Mouse (Mus musculus): ENCODE measurements around the gene Pygm. TPM values are rescaled to one million over a fixed set of nuclear protein-coding genes. Genes with fewer than 3 reads are reported as not detected.
A peak's percentile ranks its signal among the peaks of the same experiment; 100 is the strongest.

The Pygm gene
- total RNA-seq, 2 experiments from 2014 or later: 29.2 to 33.3 TPM

DNA sequence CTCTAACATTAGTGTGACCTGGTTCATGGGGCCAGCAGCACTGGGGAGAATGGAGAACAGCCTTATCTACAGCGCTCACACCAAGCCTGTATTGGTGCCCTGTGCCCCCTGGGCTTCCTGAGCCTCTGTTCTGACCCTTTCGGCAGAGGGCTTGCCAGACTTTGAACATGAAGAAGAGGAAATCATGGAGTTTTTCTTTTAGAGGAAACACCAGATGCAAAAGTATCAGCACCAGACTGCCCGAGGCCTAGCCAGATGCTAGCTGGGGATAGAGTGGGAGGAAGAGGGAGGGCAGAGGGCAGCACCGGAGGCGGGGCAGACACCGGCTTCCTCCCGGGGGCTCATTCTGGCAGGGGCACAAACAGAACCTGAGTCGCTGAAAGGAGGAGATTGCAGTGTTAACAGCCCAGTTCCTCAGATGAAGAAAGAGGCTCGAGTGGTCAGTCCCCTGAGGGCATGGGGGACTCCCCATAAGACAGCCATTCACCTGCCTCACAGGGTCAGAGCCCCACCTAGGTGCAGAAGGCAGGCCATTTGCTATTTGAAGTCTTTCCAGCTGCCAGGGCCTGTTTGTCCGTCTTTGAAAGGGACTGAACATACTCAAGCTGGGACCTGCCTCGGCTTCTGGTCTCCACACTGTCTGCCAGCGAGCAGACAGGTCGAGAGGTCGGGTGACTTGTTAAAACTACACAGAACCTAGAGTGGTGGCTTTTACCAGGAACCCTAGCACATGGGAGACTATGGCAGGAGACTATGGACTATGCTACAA is 34.8 kb upstream of the Pygm start:
- DNase-seq (ENCODE audit: low spot score in 2 of 2): no peak
- intact Hi-C loops (cut with DNase I): no loop called here

DNA sequence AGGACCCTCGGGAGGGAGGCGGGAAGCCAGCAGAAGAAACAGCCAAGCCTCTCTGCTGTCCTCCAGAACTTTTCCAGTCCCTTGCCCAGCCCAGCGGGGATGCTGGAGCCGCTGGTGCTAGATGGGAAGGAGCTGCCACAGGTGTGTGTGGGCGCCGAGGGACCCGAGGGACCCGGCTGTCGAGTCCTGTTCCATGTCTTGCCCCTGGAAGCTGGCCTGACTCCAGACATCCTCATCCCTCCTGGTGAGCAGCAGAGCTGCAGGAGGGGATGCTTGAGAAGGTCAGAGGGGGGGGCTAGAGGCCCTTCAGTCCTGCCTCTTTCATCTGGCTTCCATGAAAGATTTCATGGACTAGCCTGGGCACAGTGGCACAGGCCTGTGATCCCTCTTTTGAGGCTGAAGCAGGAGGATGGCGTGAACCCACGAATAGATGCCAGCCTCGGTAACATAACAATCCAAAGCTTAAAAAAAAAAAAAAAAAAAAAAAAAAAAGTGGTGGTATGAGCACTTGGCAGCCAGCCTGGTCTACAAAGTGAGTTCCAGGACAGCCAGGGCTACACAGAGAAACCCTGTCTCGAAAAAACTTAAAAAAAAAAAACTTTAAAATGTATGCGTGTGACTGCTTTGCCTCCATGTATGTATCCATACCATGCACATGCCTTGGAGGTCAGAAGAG is 32.6 kb upstream of the Pygm start:
- intact Hi-C loops (cut with DNase I): no loop called here
- no peak for DNase-seq (ENCODE audit: low spot score in 2 of 2)

DNA sequence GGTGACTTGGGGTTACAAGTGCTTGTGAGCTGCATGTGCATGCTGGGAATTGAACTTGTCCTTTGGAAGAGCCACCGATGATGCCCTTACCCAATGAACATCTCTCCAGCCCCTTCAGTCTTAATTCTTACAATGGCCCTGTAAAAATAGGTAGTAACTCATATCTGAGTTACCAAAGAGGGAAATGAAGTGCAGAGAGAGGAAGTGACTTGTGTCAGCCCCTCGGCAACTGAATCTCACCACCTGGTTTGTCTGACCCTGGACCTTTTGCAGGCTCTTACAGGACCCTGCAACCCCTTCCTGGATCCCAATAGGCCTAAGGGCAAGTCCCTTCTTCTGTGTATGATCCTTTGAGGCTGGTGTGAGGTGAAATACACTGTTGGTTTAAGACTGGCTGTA is 32.1 kb upstream of the Pygm start:
- DNase-seq (ENCODE audit: low spot score in 2 of 2): no peak
- intact Hi-C loops (cut with DNase I): no loop called here

DNA sequence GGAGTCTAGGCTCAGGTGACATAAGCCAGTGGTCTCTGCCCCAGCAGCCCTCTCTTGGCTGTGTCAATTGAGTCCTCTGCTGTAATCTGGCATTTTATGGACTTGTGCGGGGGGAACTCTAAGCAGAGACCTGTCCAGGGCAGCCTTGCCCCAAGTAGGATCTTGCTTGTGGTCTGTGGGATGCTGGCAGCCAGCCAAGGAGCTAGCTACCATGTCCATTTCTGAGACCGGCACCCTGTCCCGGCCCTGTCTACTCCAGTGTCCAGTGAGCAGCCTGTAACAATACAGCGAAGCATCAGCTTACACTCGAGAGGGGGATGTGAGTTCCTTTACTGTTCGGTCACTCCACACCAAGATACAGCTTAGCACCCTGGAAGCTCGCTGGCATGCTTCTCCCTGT is 30.2 kb upstream of the Pygm start:
- intact Hi-C loops (cut with DNase I): no loop called here
- DNase-seq (ENCODE audit: low spot score in 2 of 2): no peak

DNA sequence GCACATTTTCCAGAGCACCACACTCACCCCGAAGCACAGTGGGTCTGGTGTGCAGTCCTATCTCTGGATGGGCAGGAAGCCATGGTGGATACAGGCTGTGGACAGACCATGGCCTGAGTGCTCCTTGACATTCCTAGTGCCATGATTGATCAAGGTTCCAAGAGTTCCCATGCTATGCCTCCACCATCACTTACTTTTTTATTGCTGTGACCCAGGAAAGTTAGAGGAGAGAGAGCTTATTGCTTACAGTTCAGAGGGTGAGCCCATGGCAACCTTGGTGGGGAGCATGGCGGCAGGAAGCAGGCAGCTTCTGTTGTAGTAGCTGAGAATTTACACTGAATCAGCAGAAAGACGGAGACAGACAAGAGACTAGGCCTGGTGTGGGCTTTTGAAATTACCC is 22.9 kb upstream of the Pygm start:
- no peak for DNase-seq (ENCODE audit: low spot score in 2 of 2)
- intact Hi-C loops (cut with DNase I): no loop called here

DNA sequence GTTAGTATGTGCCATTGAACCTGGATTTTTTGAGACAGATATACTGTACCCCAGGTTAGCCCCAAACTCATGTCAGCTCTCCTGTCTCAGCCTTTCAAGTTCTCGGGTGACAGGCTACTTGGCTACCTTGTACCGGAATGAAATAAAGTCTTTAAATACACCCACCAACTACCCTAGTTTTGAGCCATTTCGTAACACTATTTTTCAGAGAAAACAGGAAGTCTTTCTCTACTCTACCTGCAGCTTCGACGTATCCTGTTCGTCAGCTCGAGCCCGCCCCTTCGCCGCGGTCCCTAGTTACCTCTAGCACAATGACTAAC is 21.1 kb upstream of the Pygm start:
- no peak for DNase-seq (ENCODE audit: low spot score in 2 of 2)
- intact Hi-C loops (cut with DNase I): no loop called here

DNA sequence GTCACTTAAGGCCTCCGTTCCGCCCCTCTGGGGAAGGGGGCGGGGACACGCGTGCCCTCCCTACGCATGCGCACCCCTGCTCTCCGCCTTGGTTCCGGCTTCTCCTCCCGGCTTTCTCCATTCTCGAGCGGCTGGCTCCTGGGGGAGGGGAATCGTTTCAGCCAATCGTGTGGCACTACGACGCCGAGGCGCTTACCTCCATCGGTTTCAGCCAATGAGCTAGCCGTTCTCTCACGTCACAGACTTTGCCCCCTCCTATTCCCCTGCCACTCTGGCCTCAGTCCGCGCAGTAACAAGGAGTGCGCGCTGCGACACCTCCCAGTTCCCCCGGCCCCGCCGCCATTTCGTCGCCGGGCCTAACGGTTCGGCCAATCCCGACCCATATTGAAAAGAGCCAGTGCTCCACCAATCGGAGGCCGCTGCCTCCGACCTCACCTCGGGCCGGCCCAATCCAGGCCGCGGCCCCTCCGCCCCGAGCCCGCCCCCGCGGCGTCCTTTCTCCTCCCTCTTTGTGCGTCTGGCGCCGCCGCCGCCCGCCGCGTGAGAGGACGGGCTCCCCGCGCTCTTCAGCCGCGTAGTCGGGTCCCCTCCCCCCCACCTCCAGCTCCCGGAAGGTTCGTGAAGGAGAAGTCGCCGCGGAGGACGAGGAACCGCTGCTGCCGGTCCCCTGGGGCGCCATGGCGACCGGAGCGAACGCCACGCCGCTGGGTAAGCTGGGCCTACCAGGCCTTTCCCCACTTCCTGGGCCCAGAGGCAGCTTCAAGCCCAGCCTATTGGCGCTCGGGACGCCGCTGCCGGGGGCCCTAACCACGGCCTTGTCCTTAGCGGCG is 20.6 kb upstream of the Pygm start, which contains the start of gene Sf1:
TSS of gene Sf1 (plus strand) at position 280 of the 830 bp plus-strand sequence.
- peak; percentile 100 for DNase-seq (ENCODE audit: low spot score in 2 of 2)

DNA sequence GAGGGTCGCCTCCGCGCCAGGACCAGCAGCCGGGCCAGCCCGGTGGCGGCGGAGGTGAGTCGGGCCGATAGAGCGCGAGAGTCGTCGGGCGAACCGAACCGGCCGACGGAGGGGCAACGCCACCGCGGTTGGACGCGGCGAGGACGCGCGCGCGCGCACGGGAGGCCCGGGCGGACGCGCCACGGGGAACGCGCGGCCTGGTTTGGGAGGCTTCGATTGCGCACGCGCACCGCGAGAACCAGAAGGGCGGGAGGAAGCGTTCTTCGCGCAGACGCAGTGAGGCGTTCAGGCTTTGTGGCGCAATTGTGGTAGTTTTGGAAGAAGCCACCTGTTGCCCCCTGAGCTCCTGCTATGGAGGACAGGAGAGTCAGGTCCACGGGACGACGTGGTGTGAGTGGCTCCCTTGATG is 19.9 kb upstream of the Pygm start:
- intact Hi-C loops (cut with DNase I): no loop called here
- peak; percentile 91 for DNase-seq (ENCODE audit: low spot score in 2 of 2)

More for the DNA sequence above, 20.6 kb upstream of the Pygm start, which contains the start of gene Sf1:
- intact Hi-C loops (cut with DNase I): no loop called here

DNA sequence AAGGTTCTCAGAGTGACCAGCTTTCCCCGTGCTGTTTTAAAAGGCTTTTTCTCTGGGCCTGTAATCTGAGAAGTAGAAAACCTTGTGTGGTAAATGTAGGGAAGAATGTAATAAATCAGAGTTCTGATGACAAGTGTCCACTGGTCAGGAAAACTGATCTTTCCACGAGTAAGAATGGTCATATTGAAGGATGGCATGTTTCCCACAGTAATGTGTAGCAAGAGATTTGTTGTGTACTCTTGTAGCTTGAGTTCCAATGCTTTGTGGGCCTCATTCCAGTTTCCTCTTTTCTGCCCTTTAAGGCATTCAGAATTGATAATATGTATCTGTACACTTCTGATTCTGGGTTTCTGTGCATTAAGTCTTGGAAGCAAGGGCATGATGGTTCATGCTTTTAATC is 19.4 kb upstream of the Pygm start:
- intact Hi-C loops (cut with DNase I): loop anchor here (5.0 kb wide), 1 partner anchor 52 kb away; the partner anchor contains the start of gene Nrxn2
- no peak for DNase-seq (ENCODE audit: low spot score in 2 of 2)

DNA sequence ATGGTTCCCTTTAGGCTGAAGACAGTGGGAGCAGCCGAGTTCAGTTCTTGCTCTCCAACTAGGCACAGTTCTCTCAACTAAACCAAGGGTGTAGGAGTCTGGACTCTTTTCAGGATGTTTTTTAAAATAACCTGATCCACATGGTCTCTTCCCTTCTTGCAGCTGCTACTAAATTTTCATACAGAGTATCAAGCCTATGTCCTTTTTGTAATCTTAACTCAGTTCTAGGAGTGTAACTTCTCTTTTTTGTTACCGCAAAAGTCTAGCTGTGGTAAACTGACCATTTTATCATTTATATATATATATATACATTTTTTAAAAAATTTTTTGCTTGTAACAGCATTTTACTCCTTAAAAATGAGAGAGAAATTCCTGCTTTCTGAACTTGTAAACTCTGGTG is 14.0 kb upstream of the Pygm start:
- no peak for DNase-seq (ENCODE audit: low spot score in 2 of 2)
- intact Hi-C loops (cut with DNase I): no loop called here

DNA sequence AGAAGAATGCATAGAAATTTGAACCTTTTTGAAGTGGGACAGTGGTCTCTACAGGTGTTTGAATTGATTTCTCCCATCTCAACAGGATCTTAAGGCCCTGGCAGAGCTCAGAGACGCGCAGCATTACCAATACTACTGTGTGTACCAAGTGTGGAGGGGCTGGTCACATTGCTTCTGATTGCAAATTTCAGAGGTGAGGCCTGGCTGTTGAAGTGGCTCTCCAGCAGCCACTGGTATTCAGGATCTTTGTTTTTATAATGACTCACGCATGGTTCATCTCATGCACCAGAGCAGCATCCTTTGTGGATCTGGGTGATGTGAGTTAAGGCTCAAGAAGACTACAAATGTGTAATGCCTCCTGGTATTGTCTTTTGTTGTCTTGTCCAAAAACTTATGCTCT is 11.8 kb upstream of the Pygm start:
- DNase-seq (ENCODE audit: low spot score in 2 of 2): no peak
- intact Hi-C loops (cut with DNase I): no loop called here

DNA sequence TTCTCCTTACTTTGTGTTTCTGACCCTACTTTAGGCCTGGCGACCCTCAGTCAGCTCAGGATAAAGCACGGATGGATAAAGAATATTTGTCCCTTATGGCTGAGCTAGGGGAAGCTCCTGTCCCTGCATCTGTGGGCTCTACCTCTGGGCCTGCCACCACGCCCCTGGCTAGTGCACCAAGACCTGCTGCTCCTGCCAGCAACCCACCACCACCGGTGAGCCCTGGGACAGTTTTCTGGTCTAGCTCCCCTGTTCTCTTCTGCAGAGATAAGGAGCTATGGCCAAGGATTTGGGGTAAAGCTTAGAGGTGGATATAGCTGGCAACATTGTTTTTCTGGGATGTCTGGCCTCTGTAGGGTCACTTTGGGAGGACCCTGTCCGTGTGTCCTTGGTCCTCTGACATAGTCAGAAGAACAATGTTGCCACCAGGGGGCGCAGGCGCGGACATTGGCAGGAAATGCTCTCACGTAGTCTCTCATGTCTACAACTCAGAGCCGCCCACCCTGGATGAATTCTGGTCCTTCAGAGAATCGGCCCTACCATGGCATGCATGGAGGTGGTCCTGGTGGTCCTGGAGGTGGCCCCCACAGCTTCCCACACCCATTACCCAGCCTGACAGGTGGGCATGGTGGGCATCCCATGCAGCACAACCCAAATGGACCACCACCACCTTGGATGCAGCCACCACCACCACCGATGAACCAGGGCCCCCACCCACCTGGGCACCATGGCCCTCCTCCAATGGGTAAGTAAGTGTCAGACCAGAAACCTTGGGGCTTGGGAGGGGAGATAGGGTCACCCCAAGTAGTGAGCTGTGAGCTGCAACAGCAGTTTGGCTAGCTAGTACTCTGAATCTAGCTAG is 10.4 kb upstream of the Pygm start:
- DNase-seq (ENCODE audit: low spot score in 2 of 2): peak; percentile 55 to 65
- intact Hi-C loops (cut with DNase I): no loop called here

DNA sequence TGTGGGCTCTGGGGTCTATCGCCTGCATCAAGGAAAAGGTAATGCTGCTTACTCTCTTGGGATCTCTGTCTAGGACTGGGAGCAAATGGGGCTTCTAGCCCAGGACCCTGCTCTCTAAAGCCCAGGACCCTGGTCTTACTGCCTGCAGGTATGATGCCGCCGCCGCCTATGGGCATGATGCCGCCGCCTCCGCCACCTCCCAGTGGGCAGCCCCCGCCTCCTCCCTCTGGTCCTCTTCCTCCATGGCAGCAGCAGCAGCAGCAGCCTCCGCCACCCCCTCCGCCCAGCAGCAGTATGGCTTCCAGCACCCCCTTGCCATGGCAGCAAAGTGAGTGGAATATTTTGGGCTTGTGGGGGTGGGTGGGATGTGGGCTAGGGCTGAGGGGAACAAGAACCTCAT is 9.6 kb upstream of the Pygm start:
- intact Hi-C loops (cut with DNase I): no loop called here

DNA sequence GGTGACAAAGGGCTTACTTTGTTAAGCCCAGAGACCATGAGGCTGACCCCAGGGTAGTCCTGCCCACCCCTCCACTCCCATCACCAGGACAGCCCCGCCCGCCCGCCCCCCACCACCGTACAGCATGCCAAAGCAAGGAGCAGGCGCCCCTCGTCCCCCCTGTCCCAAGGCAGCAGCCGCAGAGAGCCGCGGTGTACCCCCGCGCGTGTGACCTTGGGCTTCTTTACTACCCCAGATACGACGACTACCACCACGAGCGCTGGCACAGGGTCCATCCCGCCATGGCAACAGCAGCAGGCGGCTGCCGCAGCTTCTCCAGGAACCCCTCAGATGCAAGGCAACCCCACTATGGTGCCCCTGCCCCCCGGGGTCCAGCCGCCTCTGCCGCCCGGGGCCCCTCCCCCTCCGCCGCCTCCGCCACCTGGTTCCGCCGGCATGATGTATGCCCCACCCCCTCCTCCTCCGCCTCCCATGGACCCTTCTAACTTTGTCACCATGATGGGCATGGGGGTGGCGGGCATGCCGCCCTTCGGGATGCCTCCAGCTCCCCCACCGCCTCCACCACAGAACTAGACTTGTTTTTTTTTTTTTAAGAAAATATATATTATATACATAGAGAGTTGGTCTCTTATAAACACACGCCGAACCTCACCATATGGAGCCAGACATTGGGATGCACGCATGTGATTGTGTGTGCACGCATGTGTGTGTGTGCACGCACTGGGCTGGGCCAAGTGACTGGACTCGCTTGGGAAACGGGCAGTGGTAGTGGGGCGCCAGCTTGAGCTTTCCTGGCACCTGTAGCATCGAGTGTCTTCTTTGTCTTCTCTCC is 8.6 kb upstream of the Pygm start:
- intact Hi-C loops (cut with DNase I): no loop called here

More for the DNA sequence above, 9.6 kb upstream of the Pygm start:
- no peak for DNase-seq (ENCODE audit: low spot score in 2 of 2)

DNA sequence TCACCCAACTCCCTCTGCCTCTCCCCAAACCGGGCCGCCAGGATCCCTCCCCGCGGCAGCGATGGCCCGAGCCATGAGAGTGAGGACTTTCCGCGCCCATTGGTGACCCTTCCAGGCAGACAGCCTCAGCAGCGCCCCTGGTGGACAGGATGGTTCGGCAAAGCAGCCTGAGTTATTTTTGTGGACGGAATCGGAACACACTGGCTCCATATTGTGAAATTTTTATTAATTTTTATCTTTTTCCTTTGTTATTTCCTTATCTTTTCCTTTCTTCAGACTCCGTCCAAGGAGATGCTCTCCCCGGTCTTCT is 8.0 kb upstream of the Pygm start:
- intact Hi-C loops (cut with DNase I): no loop called here
- peak in 1 of 2 experiments; percentile 19 for DNase-seq (ENCODE audit: low spot score in 2 of 2)

More for the DNA sequence above, 8.6 kb upstream of the Pygm start:
- peak in 1 of 2 experiments; percentile 3 for DNase-seq (ENCODE audit: low spot score in 2 of 2)

DNA sequence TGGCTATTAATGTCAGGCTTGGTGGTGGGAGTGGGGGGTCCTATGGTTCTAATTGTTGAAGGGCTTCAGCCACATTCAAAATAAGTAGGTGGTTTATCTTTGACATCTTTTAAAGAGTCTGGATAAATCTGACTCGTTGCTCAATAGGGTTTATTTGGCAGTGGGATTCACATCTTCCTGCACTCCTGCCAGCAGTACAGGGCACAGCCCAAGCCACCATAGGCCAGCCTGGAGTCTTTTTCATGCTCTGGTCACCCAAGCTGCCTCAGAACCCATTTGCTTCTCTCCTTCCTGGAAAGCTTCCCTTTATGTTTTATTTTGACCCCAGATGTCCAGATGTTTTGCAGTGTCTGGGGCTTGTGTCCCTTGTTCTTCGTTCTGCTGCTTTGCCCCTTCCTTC is 7.6 kb upstream of the Pygm start:
- no peak for DNase-seq (ENCODE audit: low spot score in 2 of 2)
- intact Hi-C loops (cut with DNase I): no loop called here

DNA sequence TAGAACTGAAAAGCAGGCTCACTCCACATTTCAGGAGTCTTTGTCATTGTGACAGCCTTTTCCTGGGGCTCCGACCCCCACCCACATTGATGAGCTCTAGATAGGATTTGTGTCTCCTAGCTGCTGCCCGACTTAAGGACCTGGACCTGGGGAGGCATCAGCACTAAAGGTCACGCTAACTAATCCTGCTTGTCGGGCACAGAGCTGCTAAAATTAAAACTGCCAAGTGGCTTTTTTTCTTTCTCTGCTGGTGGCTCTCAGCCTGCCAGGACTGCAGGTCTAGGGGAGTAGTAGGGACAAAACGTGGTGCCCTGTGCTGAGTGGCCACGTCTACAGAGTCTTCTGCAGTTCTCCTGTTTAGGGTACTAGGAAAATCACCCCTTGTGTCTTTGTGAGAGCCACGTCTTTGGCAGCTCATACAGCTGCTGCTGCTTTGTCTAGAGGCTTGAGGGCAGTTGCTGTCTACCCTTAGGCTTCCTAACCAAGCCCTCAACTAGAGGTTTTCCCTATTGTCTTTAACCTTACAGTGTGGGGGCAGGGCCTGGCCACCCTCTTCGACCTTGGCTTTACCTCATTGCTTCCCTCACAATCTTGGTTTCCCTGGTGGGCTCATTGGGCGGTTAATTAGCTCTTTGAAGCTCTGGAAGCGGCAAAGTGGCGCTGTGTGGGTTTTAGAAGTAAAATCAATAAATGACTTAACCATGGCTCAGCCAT is 6.7 kb upstream of the Pygm start:
- intact Hi-C loops (cut with DNase I): no loop called here
- DNase-seq (ENCODE audit: low spot score in 2 of 2): no peak

DNA sequence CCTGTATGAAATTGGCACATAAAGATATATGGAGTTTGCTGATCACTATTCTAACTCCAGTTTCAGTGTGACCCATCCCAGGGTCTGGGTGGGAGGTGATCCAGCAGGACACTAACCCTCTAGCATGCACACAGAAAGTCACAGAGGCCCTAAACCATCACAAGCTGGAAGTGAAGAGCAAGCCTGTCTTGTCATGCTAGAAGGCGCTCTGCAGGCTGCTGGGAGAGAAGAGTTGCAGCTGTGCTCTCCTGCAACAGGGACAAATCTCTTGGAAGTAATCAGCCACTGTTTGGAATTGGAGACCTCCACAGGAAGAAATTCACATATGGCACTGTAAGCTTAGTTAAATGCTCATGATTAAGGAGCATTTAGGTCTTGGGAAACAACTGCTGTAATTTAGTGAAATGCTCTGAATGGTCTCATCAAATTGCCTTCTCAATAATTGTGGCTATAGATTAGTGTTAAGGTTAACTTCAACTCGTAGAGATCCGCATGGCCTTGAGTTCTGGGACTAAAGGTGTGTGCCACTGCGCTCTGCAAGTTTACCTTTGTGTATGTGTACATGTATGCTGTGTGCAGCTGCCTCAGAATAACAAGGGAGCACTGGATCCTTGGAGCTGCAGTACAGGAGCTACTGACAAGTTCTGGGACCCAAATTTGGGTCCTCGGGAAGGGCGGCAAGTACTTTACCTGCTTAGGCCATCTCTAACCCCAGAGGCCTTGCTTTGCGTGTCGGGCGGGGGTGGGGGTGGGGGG is 3.6 kb upstream of the Pygm start:
- intact Hi-C loops (cut with DNase I): no loop called here
- DNase-seq (ENCODE audit: low spot score in 2 of 2): no peak
